Mouse (Mus musculus) embryo, embryonic 11 days (tissue): ENCODE measurements around the gene Olfr704.
"Not testable (repeated sequence)": the region's sequence is repeated elsewhere in the genome, so short reads cannot be mapped to it uniquely, and the experiment has no call there.

Source experiments
- DNase-seq: peaks from one replicate; pipeline ENCODE4 v3.0.0-alpha.2; 2015

Olfr704 gene

GRCm38 (mm10) chr7:106862885-106863284 is at the start of gene Olfr704:
Gene Olfr704, plus strand, starts transcription at chr7:106863185.
- DNase-seq, result no peak

- DNase-seq, result no peak
Measured at GRCm38 (mm10) chr7:106813829-106814228, 49.2 kb upstream of the Olfr704 start, which contains the start of gene Olfr701. Gene Olfr701, plus strand, starts transcription at chr7:106814129.

- DNase-seq, result peak; percentile 32
Measured at GRCm38 (mm10) chr7:106815775-106816174, 47.2 kb upstream of the Olfr704 start.

- DNase-seq, result no peak
Measured at GRCm38 (mm10) chr7:106818414-106818813, 44.6 kb upstream of the Olfr704 start.

- DNase-seq, result no peak
Measured at GRCm38 (mm10) chr7:106833793-106834192, 29.2 kb upstream of the Olfr704 start, which contains the start of gene Olfr702. Gene Olfr702, minus strand, starts transcription at chr7:106833893.

GRCm38 (mm10) chr7:106843060-106843459 is 19.9 kb upstream of the Olfr704 start, which contains the start of gene Olfr703:
Gene Olfr703, plus strand, starts transcription at chr7:106843360.
- no peak for DNase-seq

- no peak for DNase-seq
Measured at GRCm38 (mm10) chr7:106876791-106877190, 13.8 kb downstream of the Olfr704 start, which contains the start of gene Olfr705. Gene Olfr705, minus strand, starts transcription at chr7:106876891.

GRCm38 (mm10) chr7:106888062-106888461 is 25.1 kb downstream of the Olfr704 start, which contains the start of gene Olfr706:
Gene Olfr706, minus strand, starts transcription at chr7:106888162.
- DNase-seq, result no peak

GRCm38 (mm10) chr7:106901141-106901540 is 38.2 kb downstream of the Olfr704 start, which contains the start of gene Olfr707:
Gene Olfr707, minus strand, starts transcription at chr7:106901241.
- DNase-seq, result not testable (repeated sequence)

GRCm38 (mm10) chr7:106907676-106908075 is 44.7 kb downstream of the Olfr704 start, which contains the start of gene Olfr1532-ps1:
Gene Olfr1532-ps1, plus strand, starts transcription at chr7:106908001.
- DNase-seq, result no peak
